Mouse (Mus musculus) limb, embryonic 14.5 days (tissue): ENCODE results near the gene Mylk. TPM values are rescaled to one million over a fixed set of nuclear protein-coding genes. Genes with fewer than 3 reads are reported as not detected.

Source experiments
- ATAC-seq: fragments of 200-750 bp; cut with Nextera tagmentation; 2 replicates; pipeline ENCODE4 v1.8.0; 2017; ENCODE audit warnings: low read depth, moderate number of reproducible peaks, moderate TSS enrichment; ENCODE audit not compliant: low FRiP score
- DNase-seq: peaks from one replicate; pipeline ENCODE4 v3.0.0-alpha.2; 2015; ENCODE audit warnings: low spot score
- H3K27ac ChIP-seq: fragments of 300-500 bp; sonication (generic); replicated peaks from 2 replicates; pipeline ENCODE4 v1.5.1; 2014; ENCODE audit warnings: low read depth, mild to moderate bottlenecking, low read length, moderate library complexity, mixed read lengths
- H3K27me3 ChIP-seq: fragments of 300-500 bp; sonication (generic); 2 replicates; pipeline ENCODE4 v1.6.1; 2014; ENCODE audit warnings: low read length, mixed read lengths; ENCODE audit not compliant: control insufficient read depth, insufficient read depth
- H3K36me3 ChIP-seq: fragments of 300-500 bp; sonication (generic); 2 replicates; pipeline ENCODE4 v1.6.1; 2014; ENCODE audit warnings: mild to moderate bottlenecking, low read length, moderate library complexity, mixed read lengths; ENCODE audit not compliant: control insufficient read depth, insufficient read depth
- H3K4me1 ChIP-seq: fragments of 300-500 bp; sonication (generic); 2 replicates; pipeline ENCODE4 v1.6.1; 2014; ENCODE audit warnings: antibody characterized with exemption, low read length, mixed read lengths; ENCODE audit not compliant: control insufficient read depth, insufficient read depth
- H3K4me2 ChIP-seq: fragments of 300-500 bp; sonication (generic); replicated peaks from 2 replicates; pipeline ENCODE4 v1.6.1; 2014; ENCODE audit warnings: low read depth, mild to moderate bottlenecking, low read length, moderate library complexity; ENCODE audit not compliant: severe bottlenecking
- H3K4me3 ChIP-seq: fragments of 300-500 bp; sonication (generic); replicated peaks from 2 replicates; pipeline ENCODE4 v1.5.1; 2014; ENCODE audit warnings: low read length
- H3K9ac ChIP-seq: fragments of 300-500 bp; sonication (generic); 2 replicates; pipeline ENCODE4 v1.6.1; 2014; ENCODE audit warnings: mild to moderate bottlenecking, low read depth, low read length, moderate library complexity; ENCODE audit not compliant: severe bottlenecking
- H3K9me3 ChIP-seq: fragments of 300-500 bp; sonication (generic); 2 replicates; pipeline ENCODE4 v1.6.1; 2016; ENCODE audit warnings: low read length; ENCODE audit not compliant: control insufficient read depth
- POLR2A ChIP-seq: fragments of 200-500 bp; IDR thresholded peaks from 2 replicates; pipeline ENCODE4 v1.8.0; 2012; ENCODE audit warnings: inconsistent platforms, mild to moderate bottlenecking, moderate library complexity, borderline replicate concordance; ENCODE audit not compliant: insufficient read depth, insufficient read length; ENCODE audit errors: extremely low read depth
- WGBS: fragments of 180-500 bp; shearing (Covaris S2); extraction: QIAGEN DNeasy Blood & Tissue Kit; methylation state at CpG from one replicate; pipeline ENCODE4 v1.1.7; 2014; 5-methylcytosine and 5-hydroxymethylcytosine counted together
- polyA plus RNA-seq, 2 experiments: library from polyadenylated mRNA; depleted of rRNA in 1 of 2; stranded (reverse) in 1 of 2; unstranded in 1 of 2; fragments of >200 nt; fragmentation: Nextera tagmentation in 1 of 2; extraction: Ambion mirVana in 1 of 2; gene quantifications; 2 replicates each; pipeline versions ENCODE4 v1.2.1 to v1.2.3; 2012 to 2014

Mylk gene
- polyA plus RNA-seq, 2 experiments: 14.9 to 17.0 TPM

DNA sequence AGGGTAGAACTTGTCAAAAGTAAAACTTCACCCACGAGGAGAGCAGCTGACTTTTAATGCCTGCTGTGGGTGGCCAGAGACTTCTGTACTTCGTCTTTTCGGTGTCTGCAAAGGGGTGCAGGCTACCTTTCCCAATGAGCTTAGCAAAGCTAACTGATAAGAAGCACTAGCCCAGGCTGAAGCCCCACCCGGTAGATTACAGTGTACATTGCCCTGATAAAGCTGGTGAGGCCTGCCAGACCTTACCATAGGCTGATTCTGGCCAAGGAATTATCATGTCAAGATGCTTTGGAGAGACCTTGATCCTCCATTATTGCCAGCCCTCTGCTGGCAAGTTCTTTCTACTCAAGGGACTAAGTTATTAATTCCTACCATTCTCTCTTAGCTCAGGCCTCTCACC is 188.2 kb downstream of the Mylk start:
- WGBS: 69% methylated on average over 4 of the region's 4 CpGs
- TF ChIP-seq POLR2A: no peak
- Histone ChIP-seq H3K27ac (no peak overlapping the region), H3K4me1 (peaks cover 46% of the 10 kb centered on the region), H3K4me2 (no peak overlapping the region), H3K36me3 (no peaks in the 10 kb centered on the region), H3K27me3 (no peaks in the 10 kb centered on the region), H3K4me3 (no peak overlapping the region), H3K9ac (no peak overlapping the region), H3K9me3 (no peaks in the 10 kb centered on the region)
- DNase-seq (no peak), ATAC-seq (no peak)

DNA sequence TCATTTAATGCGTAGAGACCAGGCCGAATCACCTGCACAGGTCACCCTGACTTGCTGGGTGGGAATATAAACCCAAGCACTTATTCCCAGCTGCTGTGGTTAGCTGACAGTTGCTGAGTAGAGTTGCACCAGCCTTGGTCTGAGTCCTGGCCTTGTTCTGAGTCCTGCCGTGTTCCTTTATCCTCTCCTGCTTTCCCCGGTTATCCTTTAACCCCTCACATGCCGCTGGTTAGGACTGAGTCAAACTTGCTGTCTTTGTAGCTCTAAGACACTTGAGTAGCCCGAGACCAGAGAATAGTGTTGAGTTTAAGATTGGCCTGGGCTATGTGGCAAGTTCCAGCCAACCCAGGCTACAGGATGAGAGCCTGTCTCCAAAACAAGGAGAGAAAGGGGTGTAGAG is 189.5 kb downstream of the Mylk start:
- no peak for ATAC-seq
- Histone ChIP-seq H3K9ac (no peak overlapping the region), H3K4me3 (no peak overlapping the region), H3K4me2 (no peak overlapping the region), H3K9me3 (no peaks in the 10 kb centered on the region), H3K27ac (no peak overlapping the region), H3K27me3 (no peaks in the 10 kb centered on the region), H3K36me3 (no peaks in the 10 kb centered on the region), H3K4me1 (peaks cover 51% of the 10 kb centered on the region)
- no peak for DNase-seq
- no peak for TF ChIP-seq POLR2A
- WGBS: 54% methylated on average over 6 of the region's 6 CpGs

DNA sequence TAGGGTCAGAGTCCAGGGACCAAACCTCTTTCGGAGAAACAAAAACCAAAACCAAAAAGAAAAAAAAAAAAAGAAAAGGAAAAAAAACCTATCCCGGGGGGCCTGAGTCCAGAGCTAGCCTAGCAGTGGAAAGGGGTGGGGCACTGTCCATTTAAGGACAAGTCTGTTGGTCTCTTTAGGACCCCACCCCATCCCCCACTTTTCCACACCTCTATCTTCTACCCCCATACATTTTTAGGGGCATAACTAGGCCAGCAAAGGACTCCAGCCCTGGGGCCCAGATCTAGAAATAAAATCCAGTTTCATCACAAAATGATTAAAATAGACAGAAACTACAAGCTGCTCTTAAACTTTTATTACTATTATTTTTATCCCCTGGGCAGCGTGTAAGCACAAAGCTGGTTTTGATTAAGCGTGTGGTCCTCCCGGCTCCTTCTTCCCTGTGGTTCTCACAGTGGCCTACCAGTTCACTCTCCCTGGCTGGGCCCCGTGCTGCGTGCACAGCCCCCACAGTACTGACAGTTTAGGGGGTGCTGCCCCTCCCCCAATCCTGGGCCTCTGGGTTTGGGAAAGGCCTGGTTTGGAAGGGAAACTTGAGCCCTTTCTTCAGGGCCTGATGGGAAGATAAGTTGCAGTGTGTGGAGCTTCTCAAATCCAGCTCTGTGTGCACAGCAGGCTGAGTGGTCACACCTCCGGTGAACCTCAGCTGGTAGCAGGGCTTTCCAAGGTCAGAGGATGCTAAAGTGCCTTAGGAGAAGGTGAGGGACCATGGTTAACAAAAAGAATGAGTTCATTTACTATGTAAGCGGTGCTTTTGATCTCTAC is 190.7 kb downstream of the Mylk start:
- 16% methylated on average over 9 of the region's 9 CpGs for WGBS
- Histone ChIP-seq H3K9ac (peak overlapping the region; percentile 41; the same call in 1 of the 2 replicates), H3K4me2 (no peak overlapping the region), H3K4me1 (peaks cover 53% of the 10 kb centered on the region), H3K4me3 (no peak overlapping the region), H3K36me3 (no peaks in the 10 kb centered on the region), H3K27me3 (no peaks in the 10 kb centered on the region), H3K9me3 (no peaks in the 10 kb centered on the region), H3K27ac (peak overlapping the region; percentile 87)
- ATAC-seq: peak; percentile 97
- no peak for TF ChIP-seq POLR2A
- peak; percentile 92 for DNase-seq

DNA sequence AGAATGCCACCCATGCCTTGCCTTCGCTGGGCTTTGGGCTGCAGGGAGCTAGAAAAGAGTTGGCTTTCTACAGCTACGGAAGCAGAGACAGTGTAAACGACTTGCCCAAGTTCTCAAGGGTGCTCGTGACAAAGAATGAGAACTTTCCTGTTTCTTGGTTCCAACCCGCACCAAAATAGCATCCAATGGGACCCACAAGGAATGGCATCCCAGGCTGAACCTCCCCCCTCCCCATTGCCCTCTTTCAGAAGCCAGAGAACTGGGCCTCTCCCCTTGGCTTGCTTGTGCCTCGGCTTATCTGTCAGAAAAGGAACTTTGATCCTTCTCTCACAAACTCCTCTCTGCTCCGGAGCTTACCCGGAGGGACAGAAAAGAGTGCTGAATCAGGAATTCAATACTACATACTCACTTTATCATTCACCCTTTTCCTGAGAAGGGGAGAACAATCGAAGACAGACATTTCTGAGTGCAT is 191.4 kb downstream of the Mylk start:
- H3K27me3 ChIP-seq: no peaks in the 10 kb centered on the region
- no peaks in the 10 kb centered on the region for H3K9me3 ChIP-seq
- no peak for TF ChIP-seq POLR2A
- no peak overlapping the region for H3K4me2 ChIP-seq
- WGBS: 31% methylated on average over 9 of the region's 9 CpGs
- no peak overlapping the region for H3K9ac ChIP-seq
- no peaks in the 10 kb centered on the region for H3K36me3 ChIP-seq
- peak overlapping the region; percentile 87 for H3K27ac ChIP-seq
- no peak for DNase-seq
- ATAC-seq: no peak; the same call in 1 of the 2 replicates
- no peak overlapping the region for H3K4me3 ChIP-seq
- H3K4me1 ChIP-seq: peaks cover 54% of the 10 kb centered on the region

DNA sequence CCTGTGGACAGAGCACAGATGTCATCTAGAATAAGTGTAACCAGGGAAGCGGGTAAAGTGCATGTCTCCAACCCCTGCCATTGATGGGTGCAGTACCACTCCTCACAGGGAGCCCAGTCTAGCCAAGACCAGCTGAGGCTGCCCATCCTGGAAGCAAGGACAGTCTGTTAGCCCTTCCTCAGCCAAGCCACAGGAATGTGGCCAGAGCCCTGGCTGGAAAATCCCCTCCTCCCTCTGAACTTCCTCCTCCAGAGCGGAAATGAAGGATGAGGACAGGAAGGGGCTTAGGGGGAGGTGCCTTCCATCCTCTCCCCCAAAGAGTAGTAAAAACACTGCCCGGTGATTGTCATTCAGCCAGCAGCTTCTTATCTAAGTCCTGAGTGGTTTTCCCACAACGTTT is 192.6 kb downstream of the Mylk start:
- H3K27ac ChIP-seq: no peak overlapping the region
- no peaks in the 10 kb centered on the region for H3K27me3 ChIP-seq
- H3K4me1 ChIP-seq: peaks cover 62% of the 10 kb centered on the region
- DNase-seq: no peak
- no peak for ATAC-seq
- 51% methylated on average over 4 of the region's 4 CpGs for WGBS
- H3K36me3 ChIP-seq: no peaks in the 10 kb centered on the region
- no peak overlapping the region for H3K9ac ChIP-seq
- no peak for TF ChIP-seq POLR2A
- no peak overlapping the region for H3K4me3 ChIP-seq
- no peaks in the 10 kb centered on the region for H3K9me3 ChIP-seq
- H3K4me2 ChIP-seq: no peak overlapping the region
